Mouse (Mus musculus) megakaryocyte, embryonic 14.5 days (primary cell): Measurements from ENCODE around the gene Gm9945.

ENCODE experiments used
- FLI1 ChIP-seq: IDR thresholded peaks from 2 replicates; pipeline ENCODE4 v1.6.1; 2012; ENCODE audit warnings: low read length, inconsistent platforms, mixed read lengths
- GATA1 ChIP-seq: IDR thresholded peaks from 3 replicates; pipeline ENCODE4 v1.6.1; 2012; ENCODE audit warnings: mixed read lengths, low read length, inconsistent platforms, borderline replicate concordance

DNA sequence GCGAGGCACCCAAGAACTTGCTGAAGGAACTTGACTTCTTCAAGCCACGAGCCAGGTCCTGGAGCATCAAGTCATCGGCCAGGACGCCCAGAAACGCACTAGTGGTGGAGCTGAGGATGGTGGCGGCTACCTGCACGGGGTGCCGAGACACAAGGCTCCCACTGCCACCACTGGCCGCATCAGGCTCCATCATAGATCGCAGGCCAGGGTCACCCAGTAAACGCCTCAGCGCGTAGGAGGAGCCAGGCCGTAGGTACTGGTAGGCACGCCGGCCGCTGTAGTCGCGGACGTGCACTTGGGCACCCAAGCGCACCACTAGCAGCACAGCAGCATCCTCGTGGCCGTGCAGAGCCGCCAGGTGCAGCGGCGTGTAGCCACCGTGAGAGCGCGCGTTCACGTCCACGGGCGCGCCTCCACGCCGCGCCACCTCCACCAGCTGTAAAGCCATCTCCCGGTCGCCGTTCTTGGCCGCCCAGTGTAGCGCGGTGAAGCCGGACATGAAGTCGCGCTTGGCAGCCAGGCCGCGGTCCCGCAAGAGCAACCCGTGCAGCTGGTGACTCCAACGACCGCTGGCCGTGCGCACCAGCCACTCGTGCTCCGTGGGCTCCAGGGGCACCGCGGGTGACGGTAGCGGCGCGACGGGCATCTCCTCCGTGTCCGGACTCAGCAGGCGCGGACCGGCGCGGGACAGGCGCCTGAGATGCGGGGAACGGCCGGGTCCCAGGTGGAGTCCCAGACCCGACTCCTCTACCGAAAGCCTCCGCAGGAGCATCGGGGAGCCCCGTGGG lies 1.4 kb upstream of the Gm9945 start:
- TF ChIP-seq FLI1 = no peak
- TF ChIP-seq GATA1 = no peak
